ENCODE assay signal across 11 mouse cellular contexts in genomic region chr19:10698131-10698991, GRCm38 (mm10). TPM values are rescaled to one million over a fixed set of nuclear protein-coding genes. Genes with fewer than 3 reads are reported as not detected.
DNase-seq lines count a peak whose midpoint lies in the region; ATAC-seq lines count a peak whose summit lies in the region.
"Had no signal": no experiment of that assay in that cellular context is flagged by ENCODE, and none has a peak within 500 bp of the region (broad histone marks: within the 10 kb centered on the region; RNA-seq: fewer than 3 reads in every experiment).

No protein-coding gene starts in this region.

- no peak overlapping the region for H3K4me3 ChIP-seq in heart, embryonic 16.5 days (ENCODE audit: low read length)
- no peak overlapping the region for H3K4me3 ChIP-seq in midbrain, embryonic 16.5 days (ENCODE audit: low read depth, low read length)
- H3K4me3 ChIP-seq in midbrain, embryonic 13.5 days (replicated peaks), result no peak overlapping the region
- H3K4me3 ChIP-seq in intestine, embryonic 16.5 days (ENCODE audit: low read length), result no peak overlapping the region
- no peak overlapping the region for H3K4me3 ChIP-seq in stomach, embryonic 14.5 days (ENCODE audit: low read depth, low read length)

- no peak overlapping the region for H3K4me2 ChIP-seq in heart, embryonic 16.5 days (ENCODE audit: low read depth, low read length)
- H3K4me2 ChIP-seq in midbrain, embryonic 16.5 days (ENCODE audit: low read length), result no peak overlapping the region
- H3K4me2 ChIP-seq in midbrain, embryonic 13.5 days (replicated peaks), result no peak overlapping the region
- H3K4me2 ChIP-seq in intestine, embryonic 16.5 days (ENCODE audit: low read depth, low read length), result no peak overlapping the region
- H3K4me2 ChIP-seq in stomach, embryonic 14.5 days (replicated peaks; ENCODE audit: low read depth, low read length), result no peak overlapping the region; the same call in 1 of the 2 replicates

- no peak for ATAC-seq in heart, embryonic 16.5 days (replicated peaks; ENCODE audit: extremely low read depth, insufficient read depth, low FRiP score)
- no peak for ATAC-seq in midbrain, embryonic 16.5 days
- ATAC-seq in midbrain, embryonic 13.5 days, result no peak
- no peak for ATAC-seq in intestine, embryonic 16.5 days
- ATAC-seq in stomach, embryonic 14.5 days (ENCODE audit: insufficient number of reproducible peaks, insufficient read depth, low FRiP score, low read depth), result no peak

- H3K9me3 ChIP-seq in heart, embryonic 16.5 days (replicated peaks; ENCODE audit: control insufficient read depth, low read length), result no peaks in the 10 kb centered on the region
- no peaks in the 10 kb centered on the region for H3K9me3 ChIP-seq in midbrain, embryonic 16.5 days (replicated peaks; ENCODE audit: control insufficient read depth, low read length, poor library complexity, severe bottlenecking)
- H3K9me3 ChIP-seq in midbrain, embryonic 13.5 days, result no peaks in the 10 kb centered on the region
- no peaks in the 10 kb centered on the region for H3K9me3 ChIP-seq in intestine, embryonic 16.5 days (ENCODE audit: control insufficient read depth, low read length)
- no peaks in the 10 kb centered on the region for H3K9me3 ChIP-seq in stomach, embryonic 14.5 days (ENCODE audit: control insufficient read depth, low read depth, low read length)

- 66% methylated on average over 9 of the region's 9 CpGs for WGBS in heart, embryonic 16.5 days
- 68% methylated on average over 9 of the region's 9 CpGs for WGBS in midbrain, embryonic 16.5 days
- WGBS in midbrain, embryonic 13.5 days, result 74% methylated on average over 9 of the region's 9 CpGs
- 73% methylated on average over 9 of the region's 9 CpGs for WGBS in intestine, embryonic 16.5 days
- WGBS in stomach, embryonic 14.5 days, result 73% methylated on average over 9 of the region's 9 CpGs

- no peak overlapping the region for H3K9ac ChIP-seq in heart, embryonic 16.5 days (ENCODE audit: low read length)
- H3K9ac ChIP-seq in midbrain, embryonic 16.5 days (ENCODE audit: low read depth, low read length), result no peak overlapping the region
- no peak overlapping the region for H3K9ac ChIP-seq in midbrain, embryonic 13.5 days (replicated peaks)
- no peak overlapping the region for H3K9ac ChIP-seq in intestine, embryonic 16.5 days (ENCODE audit: low read depth, low read length)
- no peak overlapping the region for H3K9ac ChIP-seq in stomach, embryonic 14.5 days (replicated peaks; ENCODE audit: low read depth, low read length)

- no peaks in the 10 kb centered on the region for H3K36me3 ChIP-seq in heart, embryonic 16.5 days (ENCODE audit: control insufficient read depth, insufficient read depth)
- no peaks in the 10 kb centered on the region for H3K36me3 ChIP-seq in midbrain, embryonic 16.5 days (ENCODE audit: control insufficient read depth, insufficient read depth, low read length)
- H3K36me3 ChIP-seq in midbrain, embryonic 13.5 days, result peaks cover 3% of the 10 kb centered on the region; the same call in 1 of the 2 replicates
- H3K36me3 ChIP-seq in intestine, embryonic 16.5 days (ENCODE audit: control insufficient read depth, insufficient read depth, low read length), result no peaks in the 10 kb centered on the region
- H3K36me3 ChIP-seq in stomach, embryonic 14.5 days (ENCODE audit: control insufficient read depth, insufficient read depth, low read length), result no peaks in the 10 kb centered on the region

- H3K27me3 ChIP-seq in heart, embryonic 16.5 days (ENCODE audit: control insufficient read depth, insufficient read depth, low read length), result no peaks in the 10 kb centered on the region
- H3K27me3 ChIP-seq in midbrain, embryonic 16.5 days (ENCODE audit: control insufficient read depth, insufficient read depth, low read depth, low read length), result no peaks in the 10 kb centered on the region
- no peaks in the 10 kb centered on the region for H3K27me3 ChIP-seq in midbrain, embryonic 13.5 days
- H3K27me3 ChIP-seq in intestine, embryonic 16.5 days (replicated peaks; ENCODE audit: control insufficient read depth, insufficient read depth, low read length), result no peaks in the 10 kb centered on the region
- H3K27me3 ChIP-seq in stomach, embryonic 14.5 days (ENCODE audit: control insufficient read depth, insufficient read depth, low read length), result no peaks in the 10 kb centered on the region

- intact Hi-C loops in heart, postnatal 25 days (cut with DNase I), result no loop called here

- no peak for DNase-seq in heart, postnatal 25 days (ENCODE audit: low spot score)
- no peak for DNase-seq in ovary, postnatal 36 days (ENCODE audit: low spot score)
- no peak for DNase-seq in cerebellum, adult 9-11 months
- DNase-seq: adrenal gland, postnatal 36 days had no signal

- peak overlapping the region; percentile 24 for H3K27ac ChIP-seq in heart, embryonic 16.5 days (ENCODE audit: low read length)
- H3K27ac ChIP-seq in midbrain, embryonic 16.5 days (ENCODE audit: low read length), result peak overlapping the region; percentile 50
- H3K27ac ChIP-seq in midbrain, embryonic 13.5 days, result no peak overlapping the region
- peak overlapping the region; percentile 92; the same call in 1 of the 2 replicates for H3K27ac ChIP-seq in intestine, embryonic 16.5 days (ENCODE audit: low read length)
- H3K27ac ChIP-seq in stomach, embryonic 14.5 days (ENCODE audit: low read length), result peak overlapping the region; percentile 75; the same call in 1 of the 2 replicates

- peaks cover 58% of the 10 kb centered on the region for H3K4me1 ChIP-seq in heart, embryonic 16.5 days (ENCODE audit: control insufficient read depth, insufficient read depth, low read length)
- peaks cover 57% of the 10 kb centered on the region for H3K4me1 ChIP-seq in midbrain, embryonic 16.5 days (ENCODE audit: control insufficient read depth, insufficient read depth, low read length)
- peaks cover 67% of the 10 kb centered on the region for H3K4me1 ChIP-seq in midbrain, embryonic 13.5 days (replicated peaks)
- peaks cover 61% of the 10 kb centered on the region for H3K4me1 ChIP-seq in intestine, embryonic 16.5 days (ENCODE audit: control insufficient read depth, insufficient read depth, low read length)
- H3K4me1 ChIP-seq in stomach, embryonic 14.5 days (ENCODE audit: control insufficient read depth, insufficient read depth, low read length), result peaks cover 58% of the 10 kb centered on the region

RNA-seq across cellular contexts. Expression of gene Vps37c, which starts 9.8 kb away (rescaled TPM):
- 29.3 and 30.4 TPM in 2 replicates for polyA plus RNA-seq in heart, embryonic 16.5 days (2015; fragmentation: Nextera tagmentation; extraction: Ambion mirVana)
- total RNA-seq in heart, postnatal 25 days (2021), result 10 to 100 TPM; 21.1 to 21.8 TPM
- polyA plus RNA-seq in midbrain, embryonic 16.5 days (2015; fragmentation: Nextera tagmentation; extraction: Ambion mirVana), result 28.6 and 31.2 TPM in 2 replicates
- polyA plus RNA-seq in midbrain, embryonic 13.5 days (2015; fragmentation: Nextera tagmentation; extraction: Ambion mirVana), result 33.1 and 35.5 TPM in 2 replicates
- 36.2 and 37.6 TPM in 2 replicates for polyA plus RNA-seq in intestine, embryonic 16.5 days (2015; fragmentation: Nextera tagmentation; extraction: Ambion mirVana)
- polyA plus RNA-seq in stomach, embryonic 14.5 days (2014; fragmentation: Nextera tagmentation; extraction: Ambion mirVana), result 37.5 and 40.4 TPM in 2 replicates

RNA-seq across cellular contexts. Expression of gene Pga5, which starts 20.5 kb away (rescaled TPM):
- not detected in 2 replicates for polyA plus RNA-seq in heart, embryonic 16.5 days (2015; fragmentation: Nextera tagmentation; extraction: Ambion mirVana)
- total RNA-seq in heart, postnatal 25 days (2021), result not detected
- polyA plus RNA-seq in midbrain, embryonic 16.5 days (2015; fragmentation: Nextera tagmentation; extraction: Ambion mirVana), result not detected in 2 replicates
- polyA plus RNA-seq in midbrain, embryonic 13.5 days (2015; fragmentation: Nextera tagmentation; extraction: Ambion mirVana), result not detected in 2 replicates
- 0.71 and 0.78 TPM in 2 replicates for polyA plus RNA-seq in intestine, embryonic 16.5 days (2015; fragmentation: Nextera tagmentation; extraction: Ambion mirVana)
- polyA plus RNA-seq in stomach, embryonic 14.5 days (2014; fragmentation: Nextera tagmentation; extraction: Ambion mirVana), result 10.2 and 14.1 TPM in 2 replicates
- total RNA-seq: adrenal gland, postnatal 36 days; left cerebral cortex, adult 18-20 months; neutrophil, adult 5-6 weeks had no signal

RNA-seq across cellular contexts. Expression of gene Cd5, which starts 40.4 kb away (rescaled TPM):
- 1.6 and 3.0 TPM in 2 replicates for polyA plus RNA-seq in heart, embryonic 16.5 days (2015; fragmentation: Nextera tagmentation; extraction: Ambion mirVana)
- total RNA-seq in heart, postnatal 25 days (2021), result under 1 TPM; 0.34 to 0.48 TPM
- polyA plus RNA-seq in midbrain, embryonic 16.5 days (2015; fragmentation: Nextera tagmentation; extraction: Ambion mirVana), result 0.48 and 0.78 TPM in 2 replicates
- 0.24 TPM in 2 replicates for polyA plus RNA-seq in midbrain, embryonic 13.5 days (2015; fragmentation: Nextera tagmentation; extraction: Ambion mirVana)
- 0.17 TPM in 1 of 2 replicates, not detected in the other for polyA plus RNA-seq in intestine, embryonic 16.5 days (2015; fragmentation: Nextera tagmentation; extraction: Ambion mirVana)
- 0.77 and 2.1 TPM in 2 replicates for polyA plus RNA-seq in stomach, embryonic 14.5 days (2014; fragmentation: Nextera tagmentation; extraction: Ambion mirVana)
